Mouse (Mus musculus) testis, adult 2 months (tissue): ENCODE results near the gene Rpl11.

Experiments used
- CTCF ChIP-seq: fragments of 200-500 bp; IDR thresholded peaks from 2 replicates; pipeline ENCODE4 v1.5.1; 2012; ENCODE audit warnings: low read depth, mild to moderate bottlenecking, inconsistent platforms, low read length, moderate library complexity; ENCODE audit not compliant: control insufficient read depth, insufficient read depth, insufficient replicate concordance
- POLR2A ChIP-seq: fragments of 200-500 bp; IDR thresholded peaks from 2 replicates; pipeline ENCODE4 v1.6.1; 2012; ENCODE audit warnings: low read depth, mild to moderate bottlenecking, inconsistent platforms, low read length, moderate library complexity; ENCODE audit not compliant: control insufficient read depth

- no peak for TF ChIP-seq CTCF
- no peak for TF ChIP-seq POLR2A
Observed at GRCm38 (mm10) chr4:135981524-135982063, 71.6 kb downstream of the Rpl11 start.
